Mouse (Mus musculus) lung, postnatal 4 days (tissue): ENCODE measurements around the gene Rhbdf1.
"Not testable (repeated sequence)": the region's sequence is repeated elsewhere in the genome, so short reads cannot be mapped to it uniquely, and the experiment has no call there.

ENCODE experiments used
- DNase-seq, 2 experiments: peaks; one replicate each; pipeline ENCODE4 v3.0.0; 2021

The Rhbdf1 gene

GRCm38 (mm10) chr11:32220607-32221224, 1.4 kb downstream of the Rhbdf1 start:
- no peak for DNase-seq

- DNase-seq = no peak
Measured at GRCm38 (mm10) chr11:32219287-32219686, 2.8 kb downstream of the Rhbdf1 start.

- no peak for DNase-seq
Measured at GRCm38 (mm10) chr11:32218501-32219050, 3.5 kb downstream of the Rhbdf1 start.

- DNase-seq = peak; percentile 58 to 77
Measured at GRCm38 (mm10) chr11:32216851-32217250, 5.2 kb downstream of the Rhbdf1 start.

- DNase-seq = peak in 1 of 2 experiments; percentile 43
Measured at GRCm38 (mm10) chr11:32215372-32216162, 6.5 kb downstream of the Rhbdf1 start.

GRCm38 (mm10) chr11:32210623-32211022, 11.5 kb downstream of the Rhbdf1 start:
- no peak for DNase-seq

GRCm38 (mm10) chr11:32205058-32205873, 16.8 kb downstream of the Rhbdf1 start, which contains the start of gene Snrnp25:
TSS of gene Snrnp25 (plus strand) at chr11:32205415.
- DNase-seq = peak; percentile 96 to 97

- DNase-seq = peak in 1 of 2 experiments; percentile 9
Measured at GRCm38 (mm10) chr11:32201922-32202685, 20.0 kb downstream of the Rhbdf1 start.

- DNase-seq = not testable (repeated sequence)
Measured at GRCm38 (mm10) chr11:32200992-32201391, 21.1 kb downstream of the Rhbdf1 start.

- DNase-seq = peak in 1 of 2 experiments; percentile 19
Measured at GRCm38 (mm10) chr11:32200075-32200601, 22.0 kb downstream of the Rhbdf1 start, which contains the start of gene Il9r. TSS of gene Il9r (minus strand) at chr11:32200279.

- DNase-seq = peak in 1 of 2 experiments; percentile 13
Measured at GRCm38 (mm10) chr11:32199230-32199629, 22.9 kb downstream of the Rhbdf1 start.

GRCm38 (mm10) chr11:32198256-32198955, 23.7 kb downstream of the Rhbdf1 start:
- peak in 1 of 2 experiments; percentile 15 for DNase-seq

- no peak for DNase-seq
Measured at GRCm38 (mm10) chr11:32197766-32198165, 24.3 kb downstream of the Rhbdf1 start.

GRCm38 (mm10) chr11:32196727-32197126, 25.4 kb downstream of the Rhbdf1 start:
- no peak for DNase-seq

- DNase-seq = no peak
Measured at GRCm38 (mm10) chr11:32195867-32196540, 26.1 kb downstream of the Rhbdf1 start.

GRCm38 (mm10) chr11:32194626-32195025, 27.5 kb downstream of the Rhbdf1 start:
- no peak for DNase-seq

GRCm38 (mm10) chr11:32194086-32194485, 28.0 kb downstream of the Rhbdf1 start:
- DNase-seq = no peak

GRCm38 (mm10) chr11:32193156-32193555, 28.9 kb downstream of the Rhbdf1 start:
- no peak for DNase-seq

GRCm38 (mm10) chr11:32190603-32191110, 31.4 kb downstream of the Rhbdf1 start:
- DNase-seq = no peak

- no peak for DNase-seq
Measured at GRCm38 (mm10) chr11:32190119-32190518, 32.0 kb downstream of the Rhbdf1 start.
